Mouse (Mus musculus): ENCODE results near the gene Uba2. TPM values are rescaled to one million over a fixed set of nuclear protein-coding genes. Genes with fewer than 3 reads are reported as not detected.

Gene Uba2
- polyA plus RNA-seq, 1 experiment, result 29.6 TPM

- H3K27me3 ChIP-seq (ENCODE audit: control insufficient read depth, insufficient read depth, low read length), result no peaks in the 10 kb centered on the region
- no peak overlapping the region for H3K27ac ChIP-seq (ENCODE audit: insufficient read depth, low read length)
- TF ChIP-seq POLR2A (IDR thresholded peaks at IDR 0.05; ENCODE audit: low read depth, low read length) (no peak), CTCF (IDR thresholded peaks at IDR 0.05; ENCODE audit: extremely low read depth, insufficient read depth, insufficient read length, insufficient replicate concordance) (no peak)
- no peaks in the 10 kb centered on the region for H3K4me1 ChIP-seq (ENCODE audit: control insufficient read depth, insufficient read depth, insufficient read length)
- no peaks in the 10 kb centered on the region for H3K36me3 ChIP-seq (ENCODE audit: control insufficient read depth, insufficient read depth, low read length)
- H3K4me3 ChIP-seq (ENCODE audit: extremely low read depth, insufficient read depth, insufficient read length), result no peak overlapping the region
- no peak for DNase-seq (ENCODE audit: low read depth in 1 of 2, low spot score in 2 of 2)
Observed at GRCm38 (mm10) chr7:34101276-34101675, 68.1 kb downstream of the Uba2 start.

DNA sequence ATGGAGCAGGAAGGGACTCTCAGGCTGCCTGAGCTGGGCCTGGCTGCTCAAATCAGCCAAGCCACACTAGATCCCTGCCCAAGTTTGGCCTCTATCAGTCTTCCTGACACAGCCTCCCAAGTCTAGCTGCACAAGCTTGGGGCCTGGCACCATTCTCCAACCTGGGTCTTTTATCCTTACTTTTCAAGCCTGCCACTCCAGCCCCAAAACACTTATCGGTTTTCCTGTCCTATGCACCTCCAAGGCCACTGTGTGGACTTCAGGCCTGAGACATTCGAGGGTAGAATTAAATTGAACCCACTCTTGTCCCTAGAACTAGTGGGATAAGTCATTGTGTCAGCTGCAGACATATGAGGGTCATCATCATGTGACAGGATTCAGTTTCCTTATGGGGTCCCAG lies 69.4 kb downstream of the Uba2 start:
- WGBS, result 69% methylated on average over 2 of the region's 2 CpGs
- H3K4me1 ChIP-seq (ENCODE audit: control insufficient read depth, insufficient read depth, insufficient read length), result no peaks in the 10 kb centered on the region

GRCm38 (mm10) chr7:34094911-34095481 lies 74.4 kb downstream of the Uba2 start, which contains the start of gene Scgb1b30:
TSS of gene Scgb1b30 (plus strand) at chr7:34095431.
- H3K27me3 ChIP-seq (ENCODE audit: control insufficient read depth, insufficient read depth, low read length), result no peaks in the 10 kb centered on the region
- 71% methylated on average over 3 of the region's 3 CpGs for WGBS
- DNase-seq (ENCODE audit: low read depth in 1 of 2, low spot score in 2 of 2), result no peak
- H3K4me1 ChIP-seq (ENCODE audit: control insufficient read depth, insufficient read depth, insufficient read length), result no peaks in the 10 kb centered on the region
- TF ChIP-seq CTCF (IDR thresholded peaks at IDR 0.05; ENCODE audit: extremely low read depth, insufficient read depth, insufficient read length, insufficient replicate concordance) (no peak), POLR2A (IDR thresholded peaks at IDR 0.05; ENCODE audit: low read depth, low read length) (no peak)
- no peak within 1 kb of the TSS for H3K27ac ChIP-seq (ENCODE audit: insufficient read depth, low read length)
- no peaks in the 10 kb centered on the region for H3K36me3 ChIP-seq (ENCODE audit: control insufficient read depth, insufficient read depth, low read length)
- no peak within 1 kb of the TSS for H3K4me3 ChIP-seq (ENCODE audit: extremely low read depth, insufficient read depth, insufficient read length)

More for the DNA sequence above, 69.4 kb downstream of the Uba2 start:
- H3K4me3 ChIP-seq (ENCODE audit: extremely low read depth, insufficient read depth, insufficient read length), result no peak overlapping the region
- H3K27ac ChIP-seq (ENCODE audit: insufficient read depth, low read length), result no peak overlapping the region
- DNase-seq (ENCODE audit: low read depth in 1 of 2, low spot score in 2 of 2), result no peak
- TF ChIP-seq POLR2A (IDR thresholded peaks at IDR 0.05; ENCODE audit: low read depth, low read length), result no peak
- no peak for TF ChIP-seq CTCF (IDR thresholded peaks at IDR 0.05; ENCODE audit: extremely low read depth, insufficient read depth, insufficient read length, insufficient replicate concordance)
- H3K27me3 ChIP-seq (ENCODE audit: control insufficient read depth, insufficient read depth, low read length), result no peaks in the 10 kb centered on the region
- H3K36me3 ChIP-seq (ENCODE audit: control insufficient read depth, insufficient read depth, low read length), result no peaks in the 10 kb centered on the region

Other genes starting within 250 kb of the Uba2 start
- not detected in 2 replicates for gene Scgb2b26, start 224.6 kb downstream of the Uba2 start, polyA plus RNA-seq (2012; rRNA removed)
- gene Scgb2b27, start 155.7 kb downstream of the Uba2 start, polyA plus RNA-seq (2012; rRNA removed), result not detected in 2 replicates
- not detected in 2 replicates for gene Scgb1b27, start 148.1 kb downstream of the Uba2 start, polyA plus RNA-seq (2012; rRNA removed)
- gene Scgb1b30, start 74.2 kb downstream of the Uba2 start, polyA plus RNA-seq (2012; rRNA removed), result not detected in 2 replicates
- gene Wtip, start 36.3 kb downstream of the Uba2 start, polyA plus RNA-seq (2012; rRNA removed), result 7.1 and 10.0 TPM in 2 replicates
- 20.2 and 25.7 TPM in 2 replicates for gene Pdcd2l, start 27.1 kb upstream of the Uba2 start, polyA plus RNA-seq (2012; rRNA removed)
- gene Gpi1, start 60.7 kb upstream of the Uba2 start, polyA plus RNA-seq (2012; rRNA removed), result 116 and 161 TPM in 2 replicates
- not detected in 2 replicates for gene Gm6096, start 81.4 kb upstream of the Uba2 start, polyA plus RNA-seq (2012; rRNA removed)
- 22.9 and 23.6 TPM in 2 replicates for gene 4931406P16Rik, start 144.0 kb upstream of the Uba2 start, polyA plus RNA-seq (2012; rRNA removed)
- gene Lsm14a, start 223.7 kb upstream of the Uba2 start, polyA plus RNA-seq (2012; rRNA removed), result 33.6 and 37.1 TPM in 2 replicates